Mouse (Mus musculus) midbrain, postnatal 0 days (tissue): ENCODE data around the gene Ergic2. TPM values are rescaled to one million over a fixed set of nuclear protein-coding genes. Genes with fewer than 3 reads are reported as not detected.

Experiments used
- ATAC-seq: fragments of 200-750 bp; cut with Nextera tagmentation; 2 replicates; pipeline ENCODE4 v1.8.0; 2017; ENCODE audit warnings: moderate number of reproducible peaks, mild to moderate bottlenecking, moderate TSS enrichment, moderate library complexity; ENCODE audit not compliant: low FRiP score
- DNase-seq: peaks from one replicate; pipeline ENCODE4 v3.0.0-alpha.2; 2015; ENCODE audit warnings: low spot score
- H3K27ac ChIP-seq: fragments of 300-500 bp; sonication (generic); 2 replicates; pipeline ENCODE4 v1.5.1; 2014; ENCODE audit warnings: low read depth, mild to moderate bottlenecking, low read length, mixed read lengths
- H3K27me3 ChIP-seq: fragments of 300-500 bp; sonication (generic); 2 replicates; pipeline ENCODE4 v1.6.1; 2014; ENCODE audit warnings: low read length, control low read depth, mixed read lengths; ENCODE audit not compliant: insufficient read depth
- H3K36me3 ChIP-seq: fragments of 300-500 bp; sonication (generic); 2 replicates; pipeline ENCODE4 v1.6.1; 2014; ENCODE audit warnings: low read length, control low read depth, mixed read lengths; ENCODE audit not compliant: insufficient read depth
- H3K4me1 ChIP-seq: fragments of 300-500 bp; sonication (generic); 2 replicates; pipeline ENCODE4 v1.6.1; 2014; ENCODE audit warnings: mild to moderate bottlenecking, control low read depth, antibody characterized with exemption, low read length, mixed read lengths; ENCODE audit not compliant: insufficient read depth
- H3K4me2 ChIP-seq: fragments of 300-500 bp; sonication (generic); 2 replicates; pipeline ENCODE4 v1.6.1; 2014; ENCODE audit warnings: low read depth, mild to moderate bottlenecking, low read length, mixed read lengths; ENCODE audit not compliant: poor library complexity, severe bottlenecking
- H3K4me3 ChIP-seq: fragments of 300-500 bp; sonication (generic); 2 replicates; pipeline ENCODE4 v1.5.1; 2014; ENCODE audit warnings: low read depth, mild to moderate bottlenecking, low read length, moderate library complexity
- H3K9ac ChIP-seq: fragments of 300-500 bp; sonication (generic); replicated peaks from 2 replicates; pipeline ENCODE4 v1.6.1; 2014; ENCODE audit warnings: mild to moderate bottlenecking, low read length, moderate library complexity, mixed read lengths; ENCODE audit not compliant: poor library complexity, severe bottlenecking
- H3K9me3 ChIP-seq: fragments of 300-500 bp; sonication (generic); 2 replicates; pipeline ENCODE4 v1.6.1; 2016; ENCODE audit warnings: low read length, control low read depth
- CTCF ChIP-seq: IDR thresholded peaks from 2 replicates; pipeline ENCODE4 v1.5.1; 2016; ENCODE audit warnings: antibody characterized with exemption, mild to moderate bottlenecking
- WGBS: fragments of 180-500 bp; shearing (Covaris S2); extraction: QIAGEN DNeasy Blood & Tissue Kit; methylation state at CpG from one replicate; pipeline ENCODE4 v1.1.7; 2014; 5-methylcytosine and 5-hydroxymethylcytosine counted together
- polyA plus RNA-seq: library from polyadenylated mRNA; unstranded; fragments of >200 nt; fragmentation: Nextera tagmentation; extraction: Ambion mirVana; gene quantifications from 2 replicates; pipeline ENCODE4 v1.2.1, GENCODE M21; 2015
- total RNA-seq: library from RNA; depleted of rRNA; stranded (reverse); fragments of >200 nt; gene quantifications from 2 replicates; pipeline ENCODE4 v1.2.3, GENCODE M21; 2014

Gene Ergic2
- total and polyA plus RNA-seq, 2 experiments from 2014 or later = 67.4 to 176 TPM

- Histone ChIP-seq H3K27me3 (no peaks in the 10 kb centered on the region), H3K4me3 (no peak overlapping the region), H3K4me1 (no peaks in the 10 kb centered on the region), H3K9ac (no peak overlapping the region), H3K27ac (no peak overlapping the region), H3K9me3 (no peaks in the 10 kb centered on the region), H3K36me3 (peaks cover 15% of the 10 kb centered on the region), H3K4me2 (no peak overlapping the region)
- no peak for ATAC-seq
- no peak for TF ChIP-seq CTCF
- DNase-seq = no peak
- 94% methylated on average over 5 of the region's 5 CpGs for WGBS
Measured at GRCm38 (mm10) chr6:148241685-148242084, 29.5 kb upstream of the Ergic2 start.

DNA sequence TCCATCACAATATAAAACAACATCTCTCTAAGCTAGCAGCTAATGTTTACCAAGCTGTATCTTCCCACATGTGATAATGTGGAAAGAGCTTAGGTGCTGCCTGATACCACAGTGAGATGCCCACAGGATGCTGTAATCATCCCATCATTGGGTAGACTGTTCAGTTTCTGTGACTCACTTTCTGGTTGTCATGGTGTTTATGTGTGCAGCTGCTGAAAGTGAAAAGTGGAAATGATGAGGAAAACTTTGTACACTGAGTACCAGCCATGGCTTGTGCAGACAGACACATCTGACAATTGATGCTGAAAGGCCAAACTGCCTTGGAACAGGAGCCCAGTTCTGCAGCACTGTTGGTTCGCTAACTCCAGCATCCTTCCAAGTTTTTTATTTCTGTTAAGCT, 27.1 kb upstream of the Ergic2 start:
- no peak for DNase-seq

GRCm38 (mm10) chr6:148237453-148237852, 25.3 kb upstream of the Ergic2 start:
- Histone ChIP-seq H3K4me3 (no peak overlapping the region), H3K27me3 (no peaks in the 10 kb centered on the region), H3K9me3 (no peaks in the 10 kb centered on the region), H3K9ac (no peak overlapping the region), H3K4me1 (no peaks in the 10 kb centered on the region), H3K36me3 (0 out of 2 replicates have a peak, but pooled peaks cover 3% of the 10 kb centered on the region), H3K27ac (peak overlapping the region; percentile 34; the same call in 1 of the 2 replicates), H3K4me2 (no peak overlapping the region)
- WGBS = 38% methylated on average over 5 of the region's 5 CpGs
- TF ChIP-seq CTCF = no peak
- ATAC-seq (no peak), DNase-seq (no peak)

More for the DNA sequence above, 27.1 kb upstream of the Ergic2 start:
- no peak for TF ChIP-seq CTCF
- 100% methylated on average over 1 of the region's 1 CpGs for WGBS
- H3K4me2 ChIP-seq = no peak overlapping the region
- H3K9ac ChIP-seq = no peak overlapping the region
- H3K27ac ChIP-seq = no peak overlapping the region
- no peak for ATAC-seq
- H3K4me3 ChIP-seq = no peak overlapping the region
- H3K4me1 ChIP-seq = no peaks in the 10 kb centered on the region
- H3K27me3 ChIP-seq = no peaks in the 10 kb centered on the region
- peaks cover 8% of the 10 kb centered on the region for H3K36me3 ChIP-seq
- no peaks in the 10 kb centered on the region for H3K9me3 ChIP-seq

DNA sequence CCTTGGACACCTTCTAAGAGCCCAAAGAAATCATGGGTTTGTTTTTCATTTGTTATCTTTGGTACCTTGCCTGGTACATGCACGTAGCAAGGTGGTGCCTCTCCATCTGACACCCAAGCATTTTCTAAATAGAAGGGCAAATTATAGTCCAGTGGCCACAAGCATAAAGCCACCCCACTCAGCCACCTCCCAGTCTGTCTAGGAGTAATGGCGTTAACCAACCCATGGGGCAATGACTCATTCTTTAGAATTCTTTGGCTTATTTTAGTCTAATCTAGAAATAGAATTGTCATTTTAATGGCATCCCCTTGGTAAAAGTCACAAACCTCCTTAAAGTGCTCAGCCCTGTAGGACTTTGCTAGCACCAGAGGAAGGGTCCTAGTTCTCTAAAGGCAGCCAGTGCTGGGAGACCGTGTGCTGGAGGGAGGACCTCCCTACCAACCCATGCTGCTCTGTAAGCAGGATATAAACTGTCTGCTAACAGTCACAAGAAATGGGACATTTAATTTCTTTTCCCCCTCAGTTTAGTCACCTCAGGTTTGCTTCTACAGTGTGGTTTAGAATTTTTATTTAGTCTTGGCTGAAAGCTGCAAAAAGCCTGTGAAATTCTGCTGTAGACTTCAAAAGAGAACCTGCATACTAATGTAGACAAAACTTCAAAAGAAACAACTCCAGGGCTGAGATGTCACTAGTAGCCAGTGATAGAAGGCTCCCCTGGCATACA, 22.1 kb upstream of the Ergic2 start:
- WGBS = 72% methylated on average over 3 of the region's 3 CpGs
- no peak for DNase-seq
- Histone ChIP-seq H3K36me3 (no peaks in the 10 kb centered on the region), H3K27ac (0 out of 2 replicates have a peak overlapping the region, but pooled peaks have one; percentile 18), H3K4me3 (no peak overlapping the region), H3K4me1 (no peaks in the 10 kb centered on the region), H3K27me3 (no peaks in the 10 kb centered on the region), H3K9ac (no peak overlapping the region), H3K4me2 (no peak overlapping the region), H3K9me3 (no peaks in the 10 kb centered on the region)
- no peak for ATAC-seq
- TF ChIP-seq CTCF = no peak

DNA sequence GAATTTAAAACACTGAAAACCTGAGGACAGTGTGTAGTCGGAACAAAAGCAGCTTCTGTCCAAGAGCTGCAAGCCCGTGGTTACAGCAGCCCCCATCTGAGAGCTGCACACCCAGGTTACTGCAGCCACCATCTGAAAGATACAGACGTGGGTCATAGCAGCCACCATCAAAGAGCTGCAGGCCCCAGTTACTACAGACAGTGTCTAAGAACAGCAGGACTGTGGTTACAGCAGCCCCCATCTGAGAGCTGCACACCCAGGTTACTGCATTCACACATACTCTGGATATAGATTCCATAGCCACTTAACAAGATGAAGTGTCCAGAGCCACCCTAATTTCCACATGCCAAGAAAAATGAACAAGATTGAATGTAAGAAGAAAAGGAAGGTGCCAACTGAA, 15.4 kb upstream of the Ergic2 start:
- Histone ChIP-seq H3K27me3 (no peaks in the 10 kb centered on the region), H3K4me2 (no peak overlapping the region), H3K9ac (no peak overlapping the region), H3K9me3 (no peaks in the 10 kb centered on the region), H3K36me3 (no peaks in the 10 kb centered on the region), H3K4me3 (no peak overlapping the region), H3K4me1 (no peaks in the 10 kb centered on the region), H3K27ac (no peak overlapping the region)
- ATAC-seq (no peak), DNase-seq (no peak)
- no peak for TF ChIP-seq CTCF
- WGBS = 69% methylated on average over 3 of the region's 3 CpGs

DNA sequence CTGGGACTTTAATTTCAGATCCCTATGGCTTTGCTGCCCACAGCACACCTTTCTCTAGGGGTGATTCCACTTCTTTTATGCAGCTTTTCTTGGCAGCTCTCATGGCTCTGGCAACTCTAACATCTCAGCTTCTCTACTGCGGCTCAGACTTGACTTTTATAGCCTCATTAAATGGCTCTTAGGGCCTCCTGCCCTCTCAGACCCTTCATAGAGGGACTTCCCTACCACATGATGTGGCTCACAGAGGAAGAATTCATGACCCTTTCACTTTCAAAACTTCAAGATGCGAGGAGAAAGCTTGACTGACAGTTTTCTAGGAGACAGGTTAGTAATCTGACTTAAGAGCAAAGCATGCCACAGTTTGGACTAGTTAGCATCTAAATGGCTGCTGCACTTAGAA, 10.5 kb upstream of the Ergic2 start:
- Histone ChIP-seq H3K27me3 (no peaks in the 10 kb centered on the region), H3K36me3 (no peaks in the 10 kb centered on the region), H3K9me3 (no peaks in the 10 kb centered on the region), H3K4me3 (no peak overlapping the region), H3K27ac (no peak overlapping the region), H3K9ac (no peak overlapping the region), H3K4me2 (no peak overlapping the region), H3K4me1 (no peaks in the 10 kb centered on the region)
- DNase-seq (no peak), ATAC-seq (no peak)
- no peak for TF ChIP-seq CTCF
- 65% methylated on average over 2 of the region's 2 CpGs for WGBS
